Mouse (Mus musculus): ENCODE data around the gene Btbd18.

Gene Btbd18

GRCm38 (mm10) chr2:84703497-84703896 is 44.6 kb downstream of the Btbd18 start:
- DNase-seq (ENCODE audit: low read depth, low spot score), result no peak

GRCm38 (mm10) chr2:84704329-84704728 is 45.5 kb downstream of the Btbd18 start:
- no peak for DNase-seq (ENCODE audit: low read depth, low spot score)

- DNase-seq (ENCODE audit: low read depth, low spot score), result no peak
These were observed 46.4 kb downstream of the Btbd18 start for GRCm38 (mm10) chr2:84705295-84705694.

- DNase-seq (ENCODE audit: low read depth, low spot score), result no peak
These were observed 48.6 kb downstream of the Btbd18 start for GRCm38 (mm10) chr2:84707523-84707922.

GRCm38 (mm10) chr2:84711898-84712297 is 53.0 kb downstream of the Btbd18 start:
- DNase-seq (ENCODE audit: low read depth, low spot score), result no peak

- no peak for DNase-seq (ENCODE audit: low read depth, low spot score)
These were observed 55.5 kb downstream of the Btbd18 start for GRCm38 (mm10) chr2:84714422-84714810.

- DNase-seq (ENCODE audit: low read depth, low spot score), result peak; percentile 100
These were observed 56.1 kb downstream of the Btbd18 start, which contains the start of gene Zdhhc5 for GRCm38 (mm10) chr2:84714811-84715561. Gene Zdhhc5 (minus strand): TSS chr2:84715180.

GRCm38 (mm10) chr2:84715562-84716361 is 56.9 kb downstream of the Btbd18 start:
- DNase-seq (ENCODE audit: low read depth, low spot score), result peak; percentile 98

- DNase-seq (ENCODE audit: low read depth, low spot score), result no peak
These were observed 57.8 kb downstream of the Btbd18 start for GRCm38 (mm10) chr2:84716423-84717355.

- no peak for DNase-seq (ENCODE audit: low read depth, low spot score)
These were observed 58.5 kb downstream of the Btbd18 start for GRCm38 (mm10) chr2:84717357-84717756.

All from CD4-positive helper T cell, adult 2 months (primary cell).